Mouse (Mus musculus) lung, adult 2 months (tissue): ENCODE results near the gene Cyren.

Source experiments
- CTCF ChIP-seq: fragments of 200-500 bp; IDR thresholded peaks from 2 replicates; pipeline ENCODE4 v1.5.1; 2011; ENCODE audit warnings: mild to moderate bottlenecking, low read length, control low read depth; ENCODE audit not compliant: insufficient read depth
- POLR2A ChIP-seq: fragments of 200-500 bp; IDR thresholded peaks from 2 replicates; pipeline ENCODE4 v1.6.1; 2011; ENCODE audit warnings: low read depth, mild to moderate bottlenecking, control low read depth, low read length, borderline replicate concordance; ENCODE audit errors: extremely low read depth

- no peak for TF ChIP-seq CTCF
- no peak for TF ChIP-seq POLR2A
Observed at GRCm38 (mm10) chr6:34879101-34879740, 1.4 kb upstream of the Cyren start.
